Comparison of ENCODE assay signal across 7 mouse cellular contexts in the genomic region with DNA sequence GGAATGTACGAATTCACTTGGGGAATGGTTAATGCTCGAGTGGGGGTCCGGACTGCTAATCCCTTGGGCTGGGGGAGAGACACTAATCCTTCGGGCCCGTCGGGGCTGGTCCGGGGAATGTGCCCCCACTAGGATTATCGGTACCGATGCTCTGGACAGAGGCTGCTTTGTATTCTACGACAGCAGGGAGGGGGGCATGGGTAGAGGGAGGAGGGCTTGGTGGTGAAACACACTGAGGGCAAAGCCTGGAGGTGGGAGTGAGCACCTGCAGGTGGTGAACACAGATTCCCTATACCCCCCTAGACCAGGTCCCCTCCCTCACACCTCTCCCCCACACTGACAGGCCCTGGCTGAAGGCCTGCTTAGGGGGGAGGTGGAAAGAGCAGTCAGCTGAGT. TPM values are rescaled to one million over a fixed set of nuclear protein-coding genes. Genes with fewer than 3 reads are reported as not detected.
A peak's percentile ranks its signal among the peaks of the same experiment; 100 is the strongest.
DNase-seq lines count a peak whose midpoint lies in the region; ATAC-seq and TF ChIP-seq lines count a peak whose summit lies in the region.

No protein-coding gene starts in this region.

- H3K27me3 ChIP-seq in spleen, adult 2 months (ENCODE audit: control insufficient read depth, insufficient read depth, low read length), result no peaks in the 10 kb centered on the region
- H3K27me3 ChIP-seq in forebrain, embryonic 13.5 days, result peaks cover 5% of the 10 kb centered on the region; the same call in 1 of the 2 replicates
- H3K27me3 ChIP-seq in limb, embryonic 13.5 days, result no peaks in the 10 kb centered on the region
- H3K27me3 ChIP-seq in splenic B cell, adult 2 months (ENCODE audit: control insufficient read depth, insufficient read depth, low read length, poor library complexity, severe bottlenecking), result no peaks in the 10 kb centered on the region

- WGBS in spleen, adult 2 months, result 19% methylated on average over 10 of the region's 10 CpGs
- under 1% methylated on average over 10 of the region's 10 CpGs for WGBS in forebrain, embryonic 13.5 days
- WGBS in limb, embryonic 13.5 days, result 1% methylated on average over 10 of the region's 10 CpGs

- peak overlapping the region; percentile 88; the same call in 1 of the 2 replicates for H3K4me3 ChIP-seq in spleen, adult 2 months (ENCODE audit: extremely low read depth, insufficient read depth, insufficient read length)
- peak overlapping the region; percentile 61 for H3K4me3 ChIP-seq in forebrain, embryonic 13.5 days
- peak overlapping the region; percentile 70 for H3K4me3 ChIP-seq in limb, embryonic 13.5 days

- H3K9me3 ChIP-seq in forebrain, embryonic 13.5 days (replicated peaks), result no peaks in the 10 kb centered on the region
- H3K9me3 ChIP-seq in limb, embryonic 13.5 days, result no peaks in the 10 kb centered on the region

- peak overlapping the region; percentile 68 for H3K9ac ChIP-seq in forebrain, embryonic 13.5 days
- peak overlapping the region; percentile 82 for H3K9ac ChIP-seq in limb, embryonic 13.5 days

- ATAC-seq in forebrain, embryonic 13.5 days, result no peak
- 0 out of 2 replicates have a peak, but pooled peaks have one; percentile 2 for ATAC-seq in limb, embryonic 13.5 days (ENCODE audit: low FRiP score, low read depth)
- ATAC-seq in activated CD4-positive, CD25-positive, alpha-beta regulatory T cell, adult 4 months, result no peak

- TF ChIP-seq POLR2A in spleen, adult 2 months (IDR thresholded peaks at IDR 0.05; ENCODE audit: low read depth, low read length), result no peak

- peak overlapping the region; percentile 89 for H3K4me2 ChIP-seq in forebrain, embryonic 13.5 days
- peak overlapping the region; percentile 95 for H3K4me2 ChIP-seq in limb, embryonic 13.5 days (replicated peaks)

- TF ChIP-seq CTCF in spleen, adult 2 months (IDR thresholded peaks at IDR 0.05; ENCODE audit: extremely low read depth, insufficient read depth, insufficient read length, insufficient replicate concordance), result no peak

- no peak overlapping the region for H3K27ac ChIP-seq in spleen, adult 2 months (ENCODE audit: insufficient read depth, low read length)
- peak overlapping the region; percentile 36; the same call in 1 of the 2 replicates for H3K27ac ChIP-seq in forebrain, embryonic 13.5 days
- peak overlapping the region; percentile 91 for H3K27ac ChIP-seq in limb, embryonic 13.5 days

- H3K4me1 ChIP-seq in spleen, adult 2 months (ENCODE audit: control insufficient read depth, insufficient read depth, insufficient read length), result peaks cover 10% of the 10 kb centered on the region; the same call in 1 of the 2 replicates
- H3K4me1 ChIP-seq in forebrain, embryonic 13.5 days, result peaks cover 61% of the 10 kb centered on the region
- H3K4me1 ChIP-seq in limb, embryonic 13.5 days, result peaks cover 55% of the 10 kb centered on the region

- DNase-seq in spleen, adult 2 months (ENCODE audit: low read depth in 1 of 2, low spot score in 2 of 2), result no peak
- no peak for DNase-seq in spleen, adult 18-20 months
- DNase-seq in splenic B cell, adult 2 months (ENCODE audit: low read depth, low spot score), result peak; percentile 17
- DNase-seq in right cerebral cortex, postnatal 36 days (ENCODE audit: low spot score in 2 of 2), result no peak

- peaks cover 17% of the 10 kb centered on the region for H3K36me3 ChIP-seq in spleen, adult 2 months (ENCODE audit: control insufficient read depth, insufficient read depth, low read length)
- peaks cover 26% of the 10 kb centered on the region for H3K36me3 ChIP-seq in forebrain, embryonic 13.5 days (ENCODE audit: poor library complexity, severe bottlenecking)
- H3K36me3 ChIP-seq in limb, embryonic 13.5 days, result peaks cover 28% of the 10 kb centered on the region
- peaks cover 7% of the 10 kb centered on the region; the same call in 1 of the 2 replicates for H3K36me3 ChIP-seq in splenic B cell, adult 2 months (ENCODE audit: control insufficient read depth, insufficient read depth, low read length, poor library complexity, severe bottlenecking)

RNA-seq across cellular contexts. Expression of a gene that starts 2.4 kb away (rescaled TPM):
- 47.5 and 50.5 TPM in 2 replicates for polyA plus RNA-seq in spleen, adult 2 months (2012; rRNA removed)
- 19.5 and 23.3 TPM in 2 replicates for polyA plus RNA-seq in forebrain, embryonic 13.5 days (2015; fragmentation: Nextera tagmentation; extraction: Ambion mirVana)
- polyA plus RNA-seq in limb, embryonic 13.5 days (2015; fragmentation: Nextera tagmentation; extraction: Ambion mirVana), result 39.5 and 42.0 TPM in 2 replicates
- 10 to 100 TPM; 12.2 to 13.3 TPM for polyA plus RNA-seq in activated CD4-positive, CD25-positive, alpha-beta regulatory T cell, adult 4 months (2017; shearing (Covaris generic))

RNA-seq across cellular contexts. Expression of a gene that starts 2.7 kb away (rescaled TPM):
- polyA plus RNA-seq in spleen, adult 2 months (2012; rRNA removed), result 33.7 and 43.1 TPM in 2 replicates
- 80.7 and 84.0 TPM in 2 replicates for polyA plus RNA-seq in forebrain, embryonic 13.5 days (2015; fragmentation: Nextera tagmentation; extraction: Ambion mirVana)
- 53.5 and 59.5 TPM in 2 replicates for polyA plus RNA-seq in limb, embryonic 13.5 days (2015; fragmentation: Nextera tagmentation; extraction: Ambion mirVana)
- polyA plus RNA-seq in activated CD4-positive, CD25-positive, alpha-beta regulatory T cell, adult 4 months (2017; shearing (Covaris generic)), result 10 to 100 TPM; 54.8 to 58.3 TPM

RNA-seq across cellular contexts. Expression of a gene that starts 12.8 kb away (rescaled TPM):
- 0.14 and 0.26 TPM in 2 replicates for polyA plus RNA-seq in spleen, adult 2 months (2012; rRNA removed)
- 0.24 TPM in 1 of 2 replicates, not detected in the other for polyA plus RNA-seq in forebrain, embryonic 13.5 days (2015; fragmentation: Nextera tagmentation; extraction: Ambion mirVana)
- 1.7 and 2.0 TPM in 2 replicates for polyA plus RNA-seq in limb, embryonic 13.5 days (2015; fragmentation: Nextera tagmentation; extraction: Ambion mirVana)
- under 1 TPM in 1 of 2 experiments, not detected in 1; 0.85 TPM for polyA plus RNA-seq in activated CD4-positive, CD25-positive, alpha-beta regulatory T cell, adult 4 months (2017; shearing (Covaris generic))

RNA-seq across cellular contexts. Expression of a gene that starts 19.1 kb away (rescaled TPM):
- 170 and 212 TPM in 2 replicates for polyA plus RNA-seq in spleen, adult 2 months (2012; rRNA removed)
- polyA plus RNA-seq in forebrain, embryonic 13.5 days (2015; fragmentation: Nextera tagmentation; extraction: Ambion mirVana), result 85.3 and 86.9 TPM in 2 replicates
- 120 TPM in 2 replicates for polyA plus RNA-seq in limb, embryonic 13.5 days (2015; fragmentation: Nextera tagmentation; extraction: Ambion mirVana)
- polyA plus RNA-seq in activated CD4-positive, CD25-positive, alpha-beta regulatory T cell, adult 4 months (2017; shearing (Covaris generic)), result 10 to 100 TPM; 34.9 to 49.5 TPM

RNA-seq across cellular contexts. Expression of a gene that starts 21.6 kb away (rescaled TPM):
- 61.2 and 77.4 TPM in 2 replicates for polyA plus RNA-seq in spleen, adult 2 months (2012; rRNA removed)
- 32.5 and 35.4 TPM in 2 replicates for polyA plus RNA-seq in forebrain, embryonic 13.5 days (2015; fragmentation: Nextera tagmentation; extraction: Ambion mirVana)
- 23.7 and 24.6 TPM in 2 replicates for polyA plus RNA-seq in limb, embryonic 13.5 days (2015; fragmentation: Nextera tagmentation; extraction: Ambion mirVana)
- polyA plus RNA-seq in activated CD4-positive, CD25-positive, alpha-beta regulatory T cell, adult 4 months (2017; shearing (Covaris generic)), result 10 to 100 TPM; 51.1 to 65.5 TPM
